Mouse (Mus musculus) gastrocnemius, adult 2 months (tissue): ENCODE measurements at regions not wholly inside any gene's neighbourhood (a gene's known extent, or its start where the extent isn't known, plus 50 kb on each side); places are given as distances from the start of the nearest gene placed in this dataset.
A peak's percentile ranks its signal among the peaks of the same experiment; 100 is the strongest.

ENCODE experiments used
- DNase-seq: peaks from one replicate; pipeline ENCODE4 v3.0.0; 2022
- H3K27ac ChIP-seq: fragments of 200-600 bp; 2 replicates; pipeline ENCODE4 v1.8.1; 2022; ENCODE audit warnings: mild to moderate bottlenecking
- H3K4me3 ChIP-seq: fragments of 200-600 bp; 2 replicates; pipeline ENCODE4 v1.8.1; 2022; ENCODE audit warnings: mild to moderate bottlenecking, moderate library complexity
- CTCF ChIP-seq: fragments of 200-600 bp; IDR thresholded peaks from 2 replicates; pipeline ENCODE4 v1.8.1; 2022; ENCODE audit warnings: antibody characterized with exemption, mild to moderate bottlenecking, moderate library complexity
- intact Hi-C: fragments of 180-260 bp; cut with DNase I; formaldehyde crosslinking; loops from one replicate; pipeline ENCODE4 v1.15.1; 2025

DNA sequence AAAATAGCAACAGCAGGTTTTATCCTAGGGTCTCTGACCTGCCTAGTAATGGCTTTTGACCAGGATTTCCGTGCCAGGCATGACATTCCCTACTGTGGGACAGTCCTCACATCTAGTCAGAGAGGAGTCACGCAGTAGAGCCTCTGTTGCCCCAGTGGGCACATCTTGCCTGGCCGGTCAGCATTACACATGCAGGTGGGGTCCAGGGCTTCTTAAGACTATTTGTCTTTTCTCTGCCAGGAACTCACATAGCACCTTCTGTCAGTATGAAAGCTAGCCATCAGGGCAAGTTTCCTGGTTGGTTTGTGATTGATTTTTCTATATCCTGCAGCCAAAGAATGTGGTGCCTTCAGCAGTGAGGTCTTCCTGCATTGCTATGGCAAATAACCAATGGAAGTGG lies 155.0 kb downstream of the Pten start:
- TF ChIP-seq CTCF = no peak
- intact Hi-C loops = no loop called here
- Histone ChIP-seq H3K27ac (no peak overlapping the region), H3K4me3 (no peak overlapping the region)
- no peak for DNase-seq

GRCm38 (mm10) chr19:32916507-32917280 lies 159.4 kb downstream of the Pten start:
- no peak for TF ChIP-seq CTCF
- Histone ChIP-seq H3K27ac (no peak overlapping the region), H3K4me3 (no peak overlapping the region)
- DNase-seq = no peak
- intact Hi-C loops = no loop called here

GRCm38 (mm10) chr19:32921021-32921420 lies 163.7 kb downstream of the Pten start:
- TF ChIP-seq CTCF = no peak
- Histone ChIP-seq H3K4me3 (no peak overlapping the region), H3K27ac (no peak overlapping the region)
- intact Hi-C loops = no loop called here
- no peak for DNase-seq

DNA sequence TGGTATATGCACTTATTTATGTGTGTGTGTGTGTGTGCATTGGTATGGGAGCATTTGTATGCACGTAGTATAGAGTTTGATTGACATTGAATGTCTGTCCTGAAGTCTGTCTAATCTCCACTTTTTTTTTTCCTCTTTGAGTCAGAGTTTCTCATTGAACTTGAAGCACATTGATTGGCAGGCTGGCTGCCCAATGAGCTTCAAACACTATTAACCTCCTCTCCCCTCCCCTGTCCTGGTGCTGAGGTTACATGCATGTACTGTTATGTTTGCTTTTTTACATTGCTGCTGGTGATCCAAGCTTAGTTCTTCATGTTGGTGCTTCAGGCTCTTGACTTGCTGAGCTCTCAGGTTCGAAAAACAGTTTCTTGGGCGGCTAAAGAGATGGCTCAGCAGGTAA lies 166.6 kb downstream of the Pten start:
- no peak for DNase-seq
- H3K4me3 ChIP-seq = no peak overlapping the region

DNA sequence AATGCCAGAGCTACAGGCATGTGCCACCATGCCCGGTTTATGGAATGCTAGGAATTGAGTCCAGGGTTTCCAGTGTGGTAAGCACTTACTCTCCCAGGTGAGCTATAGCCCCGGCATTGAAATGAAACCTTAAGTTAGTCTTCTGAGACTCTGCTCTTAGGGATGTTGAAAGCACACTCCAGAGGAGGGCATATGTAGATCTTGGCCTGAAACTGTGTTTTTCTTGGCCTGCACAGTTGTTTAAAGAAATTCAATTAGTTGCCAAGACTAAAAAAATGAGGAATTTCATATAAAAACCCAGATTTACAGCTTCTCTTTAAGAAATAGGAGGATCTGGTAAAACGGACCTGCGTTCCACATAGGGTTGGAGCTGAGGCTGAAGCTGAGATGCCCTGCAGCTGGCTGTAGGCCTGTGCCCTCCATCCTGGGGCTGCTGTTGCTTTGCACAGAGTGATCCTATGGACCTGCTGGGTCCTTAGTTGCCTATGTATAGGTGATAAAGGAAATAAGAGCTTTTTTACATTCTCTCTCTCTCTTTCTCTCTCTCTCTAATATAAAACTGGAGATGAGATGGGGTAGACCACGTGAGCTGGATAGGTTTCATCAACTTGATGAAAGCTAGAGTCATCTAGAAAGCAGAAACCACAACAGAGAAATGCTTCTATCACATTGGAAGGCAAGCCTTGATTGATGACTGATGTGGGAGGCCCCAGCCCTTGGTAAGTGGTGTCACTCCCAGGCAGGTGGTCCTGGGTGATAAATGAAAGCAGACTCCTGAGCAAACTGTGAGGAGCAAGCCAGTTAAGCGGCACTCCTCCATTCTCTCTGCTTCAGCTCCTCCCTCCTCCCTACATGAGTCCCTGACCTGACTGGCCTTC lies 168.6 kb downstream of the Pten start:
- H3K4me3 ChIP-seq = no peak overlapping the region
- no peak overlapping the region for H3K27ac ChIP-seq
- TF ChIP-seq CTCF = no peak
- no peak for DNase-seq
- intact Hi-C loops = no loop called here

More for the DNA sequence above, 166.6 kb downstream of the Pten start:
- H3K27ac ChIP-seq = no peak overlapping the region
- TF ChIP-seq CTCF = no peak
- intact Hi-C loops = no loop called here

GRCm38 (mm10) chr19:32926571-32926970 lies 169.3 kb downstream of the Pten start:
- no peak overlapping the region for H3K27ac ChIP-seq
- no peak for TF ChIP-seq CTCF
- no peak for DNase-seq
- intact Hi-C loops = no loop called here
- no peak overlapping the region for H3K4me3 ChIP-seq

DNA sequence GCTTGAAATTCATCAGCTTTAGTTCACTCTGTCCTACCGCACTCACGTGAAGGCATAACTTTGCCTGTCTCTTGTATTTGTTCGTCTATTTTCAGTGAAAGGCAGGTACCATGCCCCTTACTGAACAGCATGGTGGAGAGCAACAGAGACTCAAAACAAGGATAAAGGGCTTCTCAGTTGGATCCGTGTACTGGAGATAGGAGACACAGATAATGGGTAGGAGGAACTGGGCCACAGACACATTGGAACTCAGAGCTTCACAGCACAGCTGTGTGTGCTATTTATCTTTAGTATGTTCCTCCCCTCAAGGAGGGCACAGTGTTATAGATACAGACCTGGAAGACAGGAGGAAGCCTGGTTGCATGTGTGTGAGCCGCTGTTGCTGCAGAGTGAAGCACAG lies 176.4 kb downstream of the Pten start:
- DNase-seq = no peak
- Histone ChIP-seq H3K27ac (no peak overlapping the region), H3K4me3 (no peak overlapping the region)
- intact Hi-C loops = no loop called here
- TF ChIP-seq CTCF = no peak

- intact Hi-C loops = no loop called here
- TF ChIP-seq CTCF = no peak
- no peak overlapping the region for H3K27ac ChIP-seq
These were observed 178.3 kb downstream of the Pten start for GRCm38 (mm10) chr19:32935638-32936037.

GRCm38 (mm10) chr19:32937591-32937990 lies 180.3 kb downstream of the Pten start:
- intact Hi-C loops = no loop called here

More at GRCm38 (mm10) chr19:32935638-32936037, 178.3 kb downstream of the Pten start:
- DNase-seq = no peak
- no peak overlapping the region for H3K4me3 ChIP-seq

DNA sequence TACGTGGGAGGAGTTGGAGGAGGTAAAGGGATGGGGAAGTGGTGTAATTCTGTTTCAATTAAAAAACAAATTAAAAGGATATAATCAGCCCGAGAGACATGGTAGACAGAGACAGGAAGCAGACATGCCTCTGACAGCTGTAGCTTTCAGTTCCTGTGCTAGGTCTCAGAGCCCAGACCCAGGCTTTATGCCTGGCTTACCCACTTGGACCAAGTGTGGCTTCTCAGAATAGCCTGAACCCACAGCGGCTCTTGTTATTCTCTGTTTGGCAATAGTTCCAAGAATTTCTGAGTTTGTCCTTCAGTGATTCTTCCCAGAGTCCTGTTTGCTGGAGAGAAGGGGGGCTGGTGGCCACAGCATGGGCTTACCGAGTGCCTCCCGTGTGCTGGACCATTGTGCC lies 182.4 kb downstream of the Pten start:
- H3K27ac ChIP-seq = peak overlapping the region; percentile 16; the same call in 1 of the 2 replicates
- TF ChIP-seq CTCF = no peak
- no peak for DNase-seq
- intact Hi-C loops = no loop called here
- peak overlapping the region; percentile 19 for H3K4me3 ChIP-seq

More at GRCm38 (mm10) chr19:32937591-32937990, 180.3 kb downstream of the Pten start:
- Histone ChIP-seq H3K4me3 (no peak overlapping the region), H3K27ac (no peak overlapping the region)
- no peak for DNase-seq
- TF ChIP-seq CTCF = no peak

DNA sequence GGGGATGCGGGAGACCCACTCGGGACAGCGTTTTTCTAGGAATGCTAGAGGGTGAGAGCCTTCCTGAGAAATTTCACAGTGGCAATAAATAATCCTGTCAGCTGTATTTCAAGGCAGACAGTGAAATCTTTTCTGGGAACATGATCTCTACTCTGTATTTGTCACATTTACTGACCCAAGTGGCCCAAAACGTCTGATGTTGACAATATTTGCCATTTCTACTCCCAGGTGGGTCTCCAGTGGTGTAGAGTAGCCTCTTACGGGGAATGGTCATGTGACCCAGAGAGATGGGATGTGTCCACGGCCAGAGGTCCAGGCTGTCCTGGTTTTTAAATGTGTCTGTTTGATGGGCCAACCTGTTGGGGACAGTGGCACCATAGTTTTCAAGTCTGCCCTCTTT lies 183.5 kb downstream of the Pten start:
- intact Hi-C loops = no loop called here
- Histone ChIP-seq H3K27ac (no peak overlapping the region), H3K4me3 (no peak overlapping the region)
- DNase-seq = no peak
- TF ChIP-seq CTCF = no peak

DNA sequence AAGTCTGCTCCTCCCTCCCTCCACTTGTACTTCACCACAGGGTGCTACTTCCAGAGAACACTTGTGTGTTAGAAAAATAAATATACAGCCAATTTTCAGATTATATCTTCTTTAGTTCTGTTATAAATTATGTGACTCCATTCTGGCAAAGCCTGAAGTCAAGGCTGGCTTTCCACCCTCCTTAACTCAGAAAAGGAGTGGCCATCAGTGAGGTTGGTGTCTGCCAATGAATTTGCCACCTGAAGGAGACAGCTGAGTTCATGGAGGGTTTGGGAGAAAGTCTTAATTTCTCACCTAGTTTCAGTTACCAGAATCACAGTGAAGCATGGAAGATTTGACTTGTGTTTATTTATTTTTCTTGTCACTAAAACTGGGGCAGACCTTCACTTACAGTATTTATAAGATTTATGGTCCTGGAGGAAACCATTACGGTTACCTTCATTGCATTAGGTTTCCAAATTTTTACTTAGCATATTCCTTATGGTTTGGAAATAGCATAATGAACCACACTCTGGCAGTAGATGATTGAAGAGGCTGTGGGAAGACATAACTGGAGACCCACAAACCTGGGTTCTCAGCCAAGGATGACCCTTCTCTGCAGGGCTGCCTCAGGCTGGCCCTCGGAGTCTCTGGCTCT lies 186.4 kb downstream of the Pten start:
- intact Hi-C loops = no loop called here
- Histone ChIP-seq H3K27ac (no peak overlapping the region), H3K4me3 (no peak overlapping the region)
- DNase-seq = no peak
- TF ChIP-seq CTCF = no peak
